Mouse (Mus musculus): ENCODE data around the gene Bhlhb9. TPM values are rescaled to one million over a fixed set of nuclear protein-coding genes. Genes with fewer than 3 reads are reported as not detected.
"Not testable (repeated sequence)": the region's sequence is repeated elsewhere in the genome, so short reads cannot be mapped to it uniquely, and the experiment has no call there.

The Bhlhb9 gene
- total and polyA plus RNA-seq, 3 experiments, result 0.01 TPM; not detected in 2

DNA sequence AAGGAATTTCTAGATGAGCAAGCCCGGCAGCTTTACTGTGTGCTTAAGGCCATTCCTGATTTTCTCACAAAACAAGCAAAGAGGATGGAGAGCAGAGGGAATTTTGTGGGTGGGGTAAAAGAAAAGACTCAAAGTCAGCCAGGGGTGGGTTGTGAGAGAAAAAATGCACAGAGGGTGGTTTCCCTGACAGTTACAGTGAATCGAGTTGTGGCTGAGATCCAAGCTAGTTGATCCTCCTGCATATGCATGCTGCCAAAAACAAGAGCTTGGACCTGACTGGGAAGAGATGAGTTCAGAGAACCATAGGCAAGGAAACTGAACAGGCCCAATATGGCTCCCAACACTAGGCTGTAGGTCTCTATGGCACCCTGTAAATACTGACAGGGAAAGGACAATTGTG, 40.5 kb downstream of the Bhlhb9 start:
- Histone ChIP-seq H3K79me2 (ENCODE audit: control insufficient read depth, insufficient read depth, low read length, poor library complexity) (no peaks in the 10 kb centered on the region), H3K4me3 (ENCODE audit: control insufficient read depth in 1 of 2, insufficient read depth in 1 of 2, low read depth in 2 of 2, low read length in 2 of 2) (no peak overlapping the region), H3K9ac (ENCODE audit: control insufficient read depth, low read depth, low read length, poor library complexity, severe bottlenecking) (no peak overlapping the region), H3K27me3 (ENCODE audit: control insufficient read depth in 1 of 2, insufficient read depth in 2 of 2, low read length in 2 of 2) (peaks cover 0 to 1% of the 10 kb centered on the region in 2 experiments; a peak in 1 of 4 replicates), H3K27ac (ENCODE audit: control insufficient read depth, low read depth, low read length) (no peak overlapping the region), H3K4me1 (ENCODE audit: control insufficient read depth in 1 of 2, insufficient read depth in 2 of 2, low read length in 2 of 2) (no peaks in the 10 kb centered on the region), H3K36me3 (ENCODE audit: control insufficient read depth in 1 of 2, insufficient read depth in 2 of 2, low read length in 2 of 2) (no peaks in the 10 kb centered on the region), H3K9me3 (replicated peaks; ENCODE audit: insufficient read depth, low read length) (no peaks in the 10 kb centered on the region)
- no peak for DNase-seq (ENCODE audit: low read depth, low spot score)
- no peak for TF ChIP-seq SMC3 (IDR thresholded peaks at IDR 0.05; ENCODE audit: low read depth, low read length)
- TF ChIP-seq ETS1 (IDR thresholded peaks at IDR 0.05; ENCODE audit: low read depth, low read length), result no peak
- TF ChIP-seq USF2 (IDR thresholded peaks at IDR 0.05; ENCODE audit: borderline replicate concordance in 1 of 2, insufficient read depth in 1 of 2, low read depth in 1 of 2, low read length in 2 of 2), result no peak
- no peak for TF ChIP-seq POLR2AphosphoS5 (IDR thresholded peaks at IDR 0.05; ENCODE audit: borderline replicate concordance, low read depth, low read length)
- no peak for TF ChIP-seq MAFK (IDR thresholded peaks at IDR 0.05; ENCODE audit: borderline replicate concordance, low read depth, low read length)
- TF ChIP-seq MEF2A (IDR thresholded peaks at IDR 0.05; ENCODE audit: extremely low read depth, insufficient replicate concordance, low read depth, low read length, poor library complexity, severe bottlenecking), result no peak
- no peak for TF ChIP-seq ELF1 (IDR thresholded peaks at IDR 0.05; ENCODE audit: low read depth, low read length)
- TF ChIP-seq TCF12 (IDR thresholded peaks at IDR 0.05; ENCODE audit: low read depth, low read length), result no peak
- TF ChIP-seq TBP (IDR thresholded peaks at IDR 0.05; ENCODE audit: low read depth, low read length), result no peak
- no peak for TF ChIP-seq ZMIZ1 (IDR thresholded peaks at IDR 0.05; ENCODE audit: low read depth, low read length)

DNA sequence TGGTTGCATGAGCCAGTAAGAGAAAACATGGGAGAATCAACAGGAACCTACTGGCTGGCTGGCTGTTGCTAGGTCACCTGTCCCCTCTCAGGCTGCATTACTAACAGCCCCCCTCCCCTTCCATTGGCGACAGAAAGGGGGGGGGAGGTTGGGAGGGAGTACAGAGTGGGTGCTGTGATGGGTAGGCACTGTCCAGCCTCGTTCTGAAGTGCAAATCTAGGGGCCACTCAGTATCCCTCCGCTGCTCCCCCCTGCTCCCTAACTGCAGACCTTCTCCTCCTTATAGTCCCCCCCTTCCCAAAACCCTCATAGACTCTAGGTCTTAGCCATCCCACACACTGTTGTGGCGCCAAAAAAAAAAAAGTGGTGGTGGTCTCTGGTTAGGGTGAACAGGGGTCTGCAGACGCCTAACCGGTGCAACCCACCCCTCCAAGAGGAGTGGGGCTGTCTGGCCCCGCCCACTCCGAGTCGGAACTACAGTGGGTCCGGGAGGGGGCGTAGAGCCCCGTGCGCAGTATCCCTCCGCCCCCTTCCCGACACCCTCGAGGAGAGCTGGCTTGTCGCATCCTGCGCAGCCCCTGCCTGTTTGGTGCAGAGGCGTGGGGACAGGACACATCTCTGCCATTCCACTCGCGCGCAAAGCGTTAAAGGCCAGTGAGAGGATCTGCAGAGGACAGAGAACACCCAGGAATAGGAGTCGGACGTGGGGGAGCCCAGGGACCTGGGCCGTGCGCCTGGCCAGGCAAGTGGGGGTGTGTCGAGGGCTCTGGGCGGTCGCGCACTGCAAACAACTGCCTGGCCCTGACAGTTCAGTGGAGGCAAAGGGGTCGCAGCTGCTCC, 41.3 kb downstream of the Bhlhb9 start, which contains the start of gene Gprasp2:
Gprasp2 (plus strand) TSS at position 514 of the 840 bp plus-strand sequence.
- H3K27ac ChIP-seq (ENCODE audit: control insufficient read depth, low read depth, low read length); H3K36me3 ChIP-seq (ENCODE audit: control insufficient read depth in 1 of 2, insufficient read depth in 2 of 2, low read length in 2 of 2); DNase-seq (ENCODE audit: low read depth, low spot score); H3K4me3 ChIP-seq (ENCODE audit: control insufficient read depth in 1 of 2, insufficient read depth in 1 of 2, low read depth in 2 of 2, low read length in 2 of 2); H3K9ac ChIP-seq (ENCODE audit: control insufficient read depth, low read depth, low read length, poor library complexity, severe bottlenecking); H3K4me1 ChIP-seq (ENCODE audit: control insufficient read depth in 1 of 2, insufficient read depth in 2 of 2, low read length in 2 of 2); H3K9me3 ChIP-seq (replicated peaks; ENCODE audit: insufficient read depth, low read length); H3K79me2 ChIP-seq (ENCODE audit: control insufficient read depth, insufficient read depth, low read length, poor library complexity); H3K27me3 ChIP-seq (ENCODE audit: control insufficient read depth in 1 of 2, insufficient read depth in 2 of 2, low read length in 2 of 2): not testable (repeated sequence)
